Mouse (Mus musculus) forelimb bud, embryonic 11.5 days (tissue): ENCODE results near the gene Tbc1d2b.

Experiments
- DNase-seq: peaks from one replicate; pipeline ENCODE4 v3.0.0-alpha.2; 2012; ENCODE audit warnings: low read depth, low spot score

Tbc1d2b gene

GRCm38 (mm10) chr9:90204396-90204915 is 66.1 kb downstream of the Tbc1d2b start:
- DNase-seq: no peak

- DNase-seq: no peak
Observed at GRCm38 (mm10) chr9:90203233-90203632, 67.4 kb downstream of the Tbc1d2b start.

GRCm38 (mm10) chr9:90201541-90201940 is 69.1 kb downstream of the Tbc1d2b start:
- no peak for DNase-seq

- DNase-seq: no peak
Observed at GRCm38 (mm10) chr9:90201096-90201495, 69.5 kb downstream of the Tbc1d2b start.

- DNase-seq: no peak
Observed at GRCm38 (mm10) chr9:90200501-90200900, 70.1 kb downstream of the Tbc1d2b start.

GRCm38 (mm10) chr9:90199611-90200010 is 71.0 kb downstream of the Tbc1d2b start:
- no peak for DNase-seq

GRCm38 (mm10) chr9:90198531-90199449 is 71.8 kb downstream of the Tbc1d2b start:
- DNase-seq: no peak

GRCm38 (mm10) chr9:90197866-90198383 is 72.7 kb downstream of the Tbc1d2b start:
- DNase-seq: no peak

GRCm38 (mm10) chr9:90197116-90197665 is 73.4 kb downstream of the Tbc1d2b start:
- DNase-seq: no peak

- no peak for DNase-seq
Observed at GRCm38 (mm10) chr9:90196262-90196661, 74.3 kb downstream of the Tbc1d2b start.

- no peak for DNase-seq
Observed at GRCm38 (mm10) chr9:90195000-90195399, 75.6 kb downstream of the Tbc1d2b start.

- DNase-seq: no peak
Observed at GRCm38 (mm10) chr9:90189391-90189790, 81.2 kb downstream of the Tbc1d2b start.

- no peak for DNase-seq
Observed at GRCm38 (mm10) chr9:90188893-90189292, 81.7 kb downstream of the Tbc1d2b start.

- no peak for DNase-seq
Observed at GRCm38 (mm10) chr9:90185356-90185910, 85.2 kb downstream of the Tbc1d2b start.

GRCm38 (mm10) chr9:90184116-90184515 is 86.5 kb downstream of the Tbc1d2b start:
- no peak for DNase-seq

GRCm38 (mm10) chr9:90183550-90183949 is 87.1 kb downstream of the Tbc1d2b start:
- no peak for DNase-seq

- DNase-seq: no peak
Observed at GRCm38 (mm10) chr9:90182636-90183421, 87.8 kb downstream of the Tbc1d2b start.

- DNase-seq: no peak
Observed at GRCm38 (mm10) chr9:90181656-90182388, 88.8 kb downstream of the Tbc1d2b start.

- no peak for DNase-seq
Observed at GRCm38 (mm10) chr9:90179409-90179808, 91.2 kb downstream of the Tbc1d2b start.

- no peak for DNase-seq
Observed at GRCm38 (mm10) chr9:90173330-90173729, 97.3 kb downstream of the Tbc1d2b start.
